Mouse (Mus musculus) spleen, adult 12 weeks (tissue): Measurements from ENCODE around the gene Scarf2.

Experiments used
- DNase-seq: peaks from one replicate; pipeline ENCODE4 v3.0.0; 2022; ENCODE audit warnings: low spot score

Scarf2 gene

DNA sequence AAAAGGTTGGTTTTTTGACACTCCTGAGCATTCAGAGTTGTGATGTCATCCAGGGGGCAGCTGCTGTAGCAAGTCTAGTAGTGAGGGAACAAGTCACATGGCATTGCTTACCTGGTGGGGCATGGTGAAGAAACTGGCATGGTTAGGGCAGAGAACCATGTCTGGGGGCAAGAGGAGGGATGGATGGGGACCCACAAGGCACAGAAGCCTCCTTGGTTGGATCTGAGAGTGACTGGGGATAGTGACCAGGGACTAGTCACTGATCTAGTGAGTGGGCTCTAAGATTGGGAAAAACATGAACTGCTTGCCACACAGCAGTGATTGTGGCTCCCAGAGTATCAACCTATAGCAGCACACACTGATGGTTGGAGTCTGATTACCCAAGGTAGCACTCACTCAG, 2.5 kb downstream of the Scarf2 start:
- no peak for DNase-seq

DNA sequence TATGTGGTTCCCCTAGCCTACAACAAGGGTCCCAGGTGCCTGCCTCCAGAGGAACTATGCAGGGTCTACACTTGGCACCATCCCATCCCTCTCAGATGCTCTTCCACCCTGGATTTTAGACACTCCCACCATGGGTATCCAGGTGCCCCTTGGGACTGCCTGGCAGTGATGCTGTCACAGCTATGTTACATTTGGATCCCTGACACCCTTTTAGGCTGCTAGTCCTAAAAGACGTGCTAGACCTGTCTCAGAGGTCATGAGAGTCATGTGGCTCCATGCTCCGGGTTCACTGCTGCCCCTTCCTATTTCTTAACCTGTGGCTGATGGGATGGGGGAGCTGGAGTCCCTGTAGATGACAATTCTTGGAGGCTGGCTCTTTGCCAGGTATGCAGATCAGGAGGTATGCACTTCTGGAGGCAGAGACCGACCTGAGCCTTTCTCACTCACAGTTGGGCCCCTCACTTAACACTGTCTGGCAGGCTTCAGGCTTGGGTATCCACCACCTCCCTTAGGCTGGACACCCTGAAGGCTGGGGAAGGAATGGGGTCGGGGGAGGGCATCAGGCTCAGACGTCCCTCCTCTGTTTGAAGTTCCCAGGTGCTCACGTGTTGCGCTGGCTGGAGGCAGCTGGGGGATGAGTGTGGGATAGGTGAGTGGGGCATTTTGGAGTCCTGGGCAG, 4.8 kb downstream of the Scarf2 start:
- DNase-seq, result no peak

DNA sequence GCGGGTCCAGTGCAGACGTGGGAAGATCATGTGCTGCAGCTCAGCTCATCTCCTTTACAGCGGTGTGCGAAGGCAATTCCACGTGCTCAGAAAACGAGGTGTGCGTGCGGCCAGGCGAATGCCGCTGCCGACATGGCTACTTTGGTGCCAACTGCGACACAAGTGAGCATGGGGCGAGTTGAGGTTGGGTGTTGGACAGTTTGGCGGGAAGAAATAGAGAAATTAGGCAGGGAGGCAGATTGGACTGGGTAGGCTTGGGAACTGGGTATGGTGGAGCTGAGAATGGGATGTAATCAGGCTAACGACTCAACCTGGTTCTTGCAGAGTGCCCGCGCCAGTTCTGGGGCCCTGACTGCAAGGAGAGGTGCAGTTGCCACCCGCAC, 5.4 kb downstream of the Scarf2 start:
- no peak for DNase-seq

DNA sequence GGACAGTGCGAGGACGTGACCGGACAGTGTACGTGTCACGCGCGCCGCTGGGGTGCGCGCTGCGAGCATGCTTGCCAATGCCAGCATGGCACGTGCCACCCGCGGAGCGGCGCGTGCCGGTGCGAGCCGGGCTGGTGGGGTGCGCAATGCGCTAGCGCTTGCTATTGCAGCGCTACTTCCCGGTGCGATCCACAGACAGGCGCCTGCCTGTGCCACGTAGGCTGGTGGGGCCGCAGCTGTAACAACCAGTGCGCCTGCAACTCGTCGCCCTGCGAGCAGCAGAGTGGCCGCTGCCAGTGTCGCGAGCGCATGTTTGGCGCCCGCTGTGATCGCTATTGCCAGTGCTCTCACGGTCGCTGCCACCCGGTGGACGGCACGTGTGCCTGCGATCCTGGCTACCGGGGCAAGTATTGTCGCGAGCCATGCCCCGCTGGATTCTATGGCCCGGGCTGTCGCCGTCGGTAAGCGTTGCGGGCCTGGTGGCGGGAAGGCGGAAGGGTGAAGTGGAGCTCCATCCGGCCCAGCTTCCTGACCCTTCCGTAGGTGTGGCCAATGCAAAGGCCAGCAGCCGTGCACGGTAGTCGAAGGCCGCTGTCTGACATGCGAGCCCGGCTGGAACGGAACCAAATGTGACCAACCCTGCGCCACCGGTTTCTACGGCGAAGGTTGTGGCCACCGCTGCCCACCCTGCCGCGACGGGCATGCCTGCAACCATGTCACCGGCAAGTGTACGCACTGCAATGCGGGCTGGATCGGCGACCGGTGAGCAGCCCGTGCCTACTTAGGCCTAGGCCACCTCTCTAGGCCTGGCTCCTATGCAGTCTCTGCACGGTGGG, 6.0 kb downstream of the Scarf2 start:
- DNase-seq, result no peak

DNA sequence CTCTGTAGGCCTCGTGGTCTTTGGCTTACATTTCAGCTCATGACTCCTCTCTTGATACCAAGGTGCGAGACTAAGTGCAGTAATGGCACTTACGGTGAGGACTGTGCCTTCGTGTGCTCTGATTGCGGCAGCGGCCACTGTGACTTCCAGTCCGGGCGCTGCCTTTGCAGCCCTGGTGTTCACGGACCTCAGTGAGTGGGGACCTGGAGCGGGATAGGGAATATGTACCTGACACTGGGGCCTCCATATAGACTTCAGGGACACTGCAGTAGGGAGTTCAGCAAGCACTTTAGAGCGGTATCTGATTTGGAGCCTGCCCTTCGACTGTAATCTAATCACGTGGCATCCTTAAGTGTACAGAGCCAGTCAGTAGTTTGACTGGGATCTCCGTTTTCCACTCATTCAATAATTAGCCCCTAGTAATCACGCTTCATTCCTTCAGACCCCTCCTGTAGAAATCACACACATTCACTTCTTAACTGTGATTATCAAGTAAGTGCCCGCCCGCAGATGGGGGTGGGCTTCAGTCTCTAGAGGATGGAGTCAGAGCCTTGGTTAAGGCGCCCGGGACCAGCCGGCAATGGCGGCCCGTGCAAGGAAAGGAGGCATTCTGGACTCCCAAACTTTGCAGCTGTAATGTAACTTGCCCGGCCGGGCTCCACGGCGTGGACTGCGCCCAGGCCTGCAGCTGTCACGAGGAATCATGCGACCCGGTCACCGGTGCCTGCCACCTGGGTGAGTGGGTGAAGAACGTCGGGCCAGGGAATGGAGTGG, 6.8 kb downstream of the Scarf2 start:
- DNase-seq, result no peak

DNA sequence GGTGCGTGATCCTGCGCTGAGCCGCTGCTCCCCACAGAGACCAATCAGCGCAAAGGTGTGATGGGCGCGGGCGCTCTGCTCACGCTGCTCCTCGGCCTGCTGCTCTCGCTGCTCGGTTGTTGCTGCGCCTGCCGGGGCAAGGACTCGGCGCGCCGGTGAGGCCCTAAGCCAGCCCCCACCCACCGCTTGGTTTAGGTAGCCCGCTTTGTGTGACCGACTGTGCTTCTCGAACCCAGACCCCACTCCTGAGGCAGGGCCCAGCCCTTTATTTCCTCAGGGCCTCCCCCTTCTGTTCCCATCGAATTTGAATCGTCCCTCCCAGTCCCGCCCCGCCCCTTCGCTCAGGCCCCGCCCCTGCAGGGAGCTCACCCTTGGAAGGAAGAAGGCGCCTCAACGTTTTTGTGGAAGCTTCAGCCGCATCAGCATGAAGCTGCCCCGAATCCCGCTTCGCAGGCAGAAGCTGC, 7.4 kb downstream of the Scarf2 start:
- no peak for DNase-seq

DNA sequence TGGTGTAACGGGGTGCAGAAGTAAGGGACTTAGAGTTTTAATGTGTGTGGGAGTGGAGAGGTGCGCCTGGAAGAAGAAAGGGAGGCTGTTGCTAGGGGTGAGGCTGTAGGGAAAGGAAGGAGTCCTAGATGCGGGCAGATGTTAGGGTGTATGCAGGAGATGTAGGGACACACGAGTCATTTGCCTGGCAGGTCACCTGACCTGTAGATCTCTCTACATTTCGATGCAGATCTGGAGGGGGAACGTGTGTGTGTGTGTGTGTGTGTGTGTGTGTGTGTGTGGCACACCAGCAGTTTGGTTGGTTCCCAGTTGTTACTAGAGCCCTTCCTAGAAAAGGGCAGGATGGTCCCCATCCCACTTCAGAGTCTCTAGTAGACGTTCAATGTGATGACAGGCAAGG, 7.9 kb downstream of the Scarf2 start:
- no peak for DNase-seq

DNA sequence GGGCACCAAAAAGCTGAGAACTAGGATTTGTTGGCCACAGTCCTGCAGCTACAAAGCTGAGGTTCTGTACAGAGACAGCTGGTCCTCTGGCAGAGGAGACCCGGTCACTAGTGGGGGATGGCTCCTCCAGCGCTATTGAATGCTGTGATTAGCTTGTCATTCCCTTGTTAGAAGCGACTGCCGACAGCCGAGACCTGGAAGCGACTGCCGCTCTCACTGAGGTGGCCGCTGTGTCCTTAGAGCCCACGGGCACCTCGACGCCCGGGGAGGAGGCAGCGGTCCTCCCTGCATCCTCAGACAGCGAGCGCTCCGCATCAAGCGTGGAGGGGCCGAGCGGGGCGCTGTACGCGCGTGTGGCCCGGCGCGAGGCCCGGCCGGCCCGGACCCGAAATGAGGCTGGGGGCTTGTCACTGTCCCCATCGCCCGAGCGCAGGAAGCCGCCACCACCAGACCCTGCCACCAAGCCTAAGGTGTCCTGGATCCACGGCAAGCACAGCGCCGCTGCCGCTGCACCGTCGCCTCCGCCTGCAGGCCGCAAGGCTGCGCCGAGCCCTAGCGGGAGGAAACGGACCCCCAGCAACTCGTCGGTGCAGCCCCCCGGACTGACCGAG, 9.6 kb downstream of the Scarf2 start:
- no peak for DNase-seq

DNA sequence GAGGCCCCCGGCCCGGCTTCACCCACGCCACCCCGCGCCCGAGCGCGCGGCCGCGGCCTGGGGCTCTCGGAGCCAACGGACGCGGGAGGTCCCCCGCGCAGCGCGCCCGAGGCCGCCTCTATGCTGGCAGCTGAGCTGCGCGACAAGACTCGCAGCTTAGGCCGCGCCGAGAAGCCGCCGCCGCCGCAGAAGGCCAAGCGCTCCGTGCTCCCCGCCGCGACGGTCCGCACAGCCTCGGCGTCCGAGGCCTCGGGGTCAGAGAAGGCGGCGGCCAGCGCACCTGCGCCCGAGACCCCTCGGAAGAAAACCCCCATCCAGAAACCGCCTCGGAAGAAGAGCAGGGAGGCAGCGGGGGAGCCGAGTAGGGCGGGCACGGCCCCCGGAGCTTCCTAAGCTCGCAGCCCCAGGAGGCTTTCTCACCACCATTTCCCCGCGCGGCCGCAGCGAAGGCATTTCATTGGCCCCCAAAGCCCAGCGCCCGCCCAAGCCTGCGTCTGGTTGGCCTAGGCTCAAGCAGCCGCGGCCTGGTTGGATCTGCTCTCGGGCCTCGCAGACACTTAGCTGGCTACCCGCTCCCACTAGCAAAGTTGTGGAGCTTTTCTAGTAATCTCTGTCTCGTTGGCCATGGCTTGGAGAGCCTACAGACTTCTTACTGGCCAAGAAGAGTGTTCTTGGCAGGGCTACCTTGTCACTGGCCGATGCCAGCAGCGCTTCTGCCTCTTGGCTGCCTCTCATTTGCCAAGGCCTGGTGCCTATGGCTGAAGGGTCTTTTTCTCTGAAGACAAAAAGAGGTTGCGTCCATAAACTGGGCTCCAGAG, 10.3 kb downstream of the Scarf2 start:
- DNase-seq, result peak; percentile 70

DNA sequence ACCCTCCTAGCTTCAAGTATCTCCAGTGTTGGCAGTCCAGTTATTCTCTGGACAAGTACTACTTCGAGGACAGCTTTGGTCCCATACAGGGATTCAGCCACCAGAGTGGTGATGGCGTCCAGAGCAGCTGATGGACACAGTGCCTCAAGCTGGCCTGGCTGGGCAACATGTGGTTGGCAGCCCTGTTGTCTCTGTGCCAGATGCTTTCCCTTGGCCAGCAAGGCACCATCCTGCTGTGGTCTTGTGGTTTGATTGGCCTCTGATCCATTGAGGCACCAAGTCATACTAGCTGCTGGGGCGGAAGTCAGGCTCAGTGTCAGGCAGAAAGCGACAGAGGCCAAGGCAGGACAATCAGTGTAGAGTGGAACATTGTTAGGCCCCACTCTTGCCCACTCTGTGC, 12.0 kb downstream of the Scarf2 start:
- no peak for DNase-seq

DNA sequence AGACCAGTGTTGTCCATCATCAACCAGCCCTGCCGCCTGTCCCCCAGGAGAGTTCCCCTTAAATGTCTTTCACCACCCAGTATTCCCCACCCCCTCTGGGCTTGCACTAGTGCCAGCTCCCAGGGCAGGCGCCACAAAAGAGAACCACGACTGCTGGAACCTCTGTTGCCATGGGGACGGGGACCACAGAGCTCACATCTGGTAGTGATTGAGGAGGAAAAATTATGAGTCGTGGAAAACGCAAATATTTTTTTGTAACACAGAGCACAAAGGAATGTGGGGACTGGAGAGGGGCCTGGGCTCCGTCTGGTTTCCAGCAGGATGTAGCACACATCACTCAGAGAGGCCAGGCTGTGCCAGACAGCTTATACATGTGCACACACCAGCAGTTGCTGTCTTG, 12.6 kb downstream of the Scarf2 start:
- no peak for DNase-seq

DNA sequence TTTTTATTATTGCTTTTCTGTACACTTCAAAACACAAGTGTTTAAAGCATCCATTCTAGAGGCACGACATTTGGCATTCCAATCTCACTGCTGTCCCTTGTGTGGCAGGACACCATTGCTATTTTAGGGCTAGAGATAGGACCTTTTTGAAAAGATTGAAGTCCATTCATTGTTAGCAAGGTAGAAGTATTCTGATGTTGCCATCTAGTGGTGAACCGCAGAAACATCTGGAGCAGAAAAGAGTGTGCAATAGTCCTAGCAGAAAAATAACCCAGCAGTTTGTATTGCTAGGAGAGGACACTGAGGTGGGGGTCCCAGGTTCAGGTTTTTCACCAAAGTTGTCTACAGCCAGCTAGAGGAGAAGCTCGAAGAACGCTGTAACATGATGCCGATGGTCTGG, 15.0 kb downstream of the Scarf2 start:
- DNase-seq, result no peak

DNA sequence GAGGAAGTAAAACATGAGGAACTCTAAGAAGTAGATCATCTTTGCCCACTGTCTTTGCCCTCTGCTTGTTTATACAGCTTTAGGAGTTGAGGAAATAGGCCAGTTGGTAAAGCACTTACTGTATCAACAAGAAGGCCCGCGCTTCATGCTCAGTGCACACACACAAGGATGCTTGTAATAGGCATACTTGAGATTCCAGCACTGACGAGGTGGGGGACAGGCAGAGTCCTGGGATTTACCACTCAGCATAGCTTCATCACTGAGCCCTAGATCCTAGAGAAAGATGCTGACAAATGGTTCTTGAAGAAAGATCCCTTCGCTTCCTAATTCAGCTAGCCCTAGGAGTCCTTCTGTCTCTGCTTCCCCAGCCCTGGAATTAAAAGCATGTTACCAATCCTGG, 16.1 kb downstream of the Scarf2 start:
- DNase-seq, result no peak

DNA sequence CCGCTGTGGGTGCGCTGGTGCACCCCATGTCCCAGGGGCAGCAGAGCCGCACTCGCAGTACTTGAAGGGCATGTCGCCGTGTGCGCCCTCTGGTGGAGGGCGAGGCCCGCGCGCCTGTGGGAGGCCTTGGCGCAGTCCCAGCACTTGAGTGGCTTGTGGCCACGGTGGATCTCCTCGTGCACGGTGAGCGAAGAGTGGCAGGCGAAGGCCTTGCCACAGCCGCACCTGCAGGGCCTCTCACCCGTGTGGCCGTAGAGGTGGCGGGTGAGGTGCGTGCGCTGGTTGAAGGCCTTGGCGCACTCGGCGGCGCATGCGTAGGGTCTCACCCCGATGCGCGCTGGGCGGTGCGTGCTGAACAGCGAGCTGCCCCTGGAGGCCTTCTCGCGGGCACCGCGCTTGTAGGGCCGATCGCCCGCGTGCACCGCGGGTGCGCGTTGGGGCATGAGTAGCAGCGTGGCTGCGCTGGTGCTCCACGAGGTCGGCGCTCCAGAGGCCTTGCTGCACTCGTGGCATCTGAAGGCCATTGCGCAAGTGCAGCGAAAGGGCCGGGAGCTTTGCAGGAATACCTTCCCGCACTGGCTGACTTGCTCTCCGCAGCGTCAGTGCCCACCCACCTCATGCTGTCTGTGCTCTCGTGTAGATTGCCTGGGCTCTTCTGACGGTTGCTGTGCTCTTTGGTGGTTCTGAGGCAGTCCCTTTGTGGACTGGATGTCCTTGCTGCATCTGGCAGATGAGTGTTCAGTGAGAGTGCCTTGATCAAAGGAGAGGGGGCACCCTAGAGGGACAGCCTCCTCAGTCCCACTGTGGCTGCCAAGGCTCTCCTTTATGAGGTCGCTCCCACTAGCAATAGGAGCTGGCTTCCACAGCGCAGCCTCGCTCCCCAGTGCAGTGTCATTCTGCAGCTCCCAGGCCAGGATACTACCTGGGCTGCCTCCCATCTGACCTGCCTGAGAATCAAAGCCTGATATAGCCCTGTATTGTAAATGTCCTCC, 18.6 kb downstream of the Scarf2 start:
- peak; percentile 61 for DNase-seq

DNA sequence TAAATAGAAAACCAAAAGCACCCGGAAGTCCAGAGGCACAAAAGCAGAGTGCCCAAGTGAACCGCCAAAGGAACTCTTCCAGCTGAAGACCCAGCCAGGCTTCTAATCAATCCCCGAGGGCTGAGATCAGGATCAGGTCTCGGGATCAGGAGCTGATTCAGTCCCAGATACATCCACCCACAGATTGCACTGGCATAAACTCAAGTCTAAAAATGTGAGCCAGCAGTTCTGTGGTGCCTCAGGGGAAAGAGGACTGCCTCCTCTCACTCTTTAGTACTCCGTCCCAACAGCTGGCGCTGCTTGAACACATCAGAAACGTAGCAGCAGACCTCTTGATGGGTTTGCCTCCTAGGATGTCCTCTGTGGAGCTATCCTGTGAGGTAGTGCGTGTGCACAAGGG, 19.4 kb downstream of the Scarf2 start:
- DNase-seq, result no peak

DNA sequence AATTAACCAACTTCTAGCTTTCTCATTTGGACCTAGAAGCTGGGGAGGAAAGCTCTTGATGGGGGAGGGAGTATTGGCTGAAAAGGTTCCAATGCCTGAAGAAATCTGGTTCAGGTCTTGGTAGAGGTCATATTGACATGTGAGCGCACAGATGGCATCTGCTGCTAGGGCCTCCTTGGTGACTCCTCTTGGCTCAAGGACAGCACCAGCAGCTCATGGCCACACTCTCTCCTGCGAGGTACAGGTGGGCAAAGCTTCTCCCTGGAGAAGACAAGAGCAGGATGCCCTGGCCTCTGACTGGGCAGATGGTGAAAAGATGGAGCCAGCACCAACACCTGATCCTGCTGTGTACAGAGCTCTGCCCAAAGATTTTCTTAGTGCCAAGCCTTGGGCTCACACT, 29.4 kb downstream of the Scarf2 start:
- DNase-seq, result no peak

DNA sequence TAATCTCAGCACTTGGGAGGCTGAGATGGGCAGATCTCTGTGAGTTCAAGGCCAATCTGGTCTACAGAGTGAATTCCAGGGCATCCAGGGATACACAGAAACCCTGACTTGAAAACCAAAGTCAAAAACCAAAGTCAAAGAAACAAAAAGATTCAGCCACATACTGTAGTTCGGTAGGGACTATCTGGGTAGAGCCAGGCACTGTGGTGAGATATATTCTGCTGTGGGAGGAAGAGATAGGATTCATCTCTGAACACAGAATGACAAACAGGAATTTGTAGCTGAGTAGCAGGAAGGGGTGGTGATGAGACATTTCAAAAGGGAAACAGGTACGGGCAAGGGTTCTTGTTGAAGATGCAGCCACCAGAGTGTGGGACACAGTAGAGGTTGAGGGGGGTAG, 31.1 kb downstream of the Scarf2 start:
- DNase-seq, result no peak

DNA sequence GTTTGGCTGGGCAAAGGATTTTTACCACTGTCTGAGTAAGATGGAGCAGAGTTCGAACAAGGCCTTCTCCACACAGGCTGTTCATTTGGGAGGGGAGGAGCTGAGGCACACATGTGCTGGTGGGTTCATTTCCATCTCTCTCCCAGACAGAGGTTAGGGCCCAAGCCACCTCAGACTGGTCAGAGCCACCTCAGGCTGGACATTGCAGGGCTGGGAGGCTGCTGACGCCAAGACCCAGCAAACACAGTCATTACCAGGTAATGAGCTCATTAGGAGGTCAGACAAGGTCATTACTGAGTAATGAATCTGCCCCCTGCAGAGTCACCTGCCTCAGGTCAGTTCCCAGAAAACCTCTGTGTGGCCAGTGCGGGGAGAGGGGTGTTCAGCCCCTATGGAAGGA, 31.8 kb downstream of the Scarf2 start:
- no peak for DNase-seq

DNA sequence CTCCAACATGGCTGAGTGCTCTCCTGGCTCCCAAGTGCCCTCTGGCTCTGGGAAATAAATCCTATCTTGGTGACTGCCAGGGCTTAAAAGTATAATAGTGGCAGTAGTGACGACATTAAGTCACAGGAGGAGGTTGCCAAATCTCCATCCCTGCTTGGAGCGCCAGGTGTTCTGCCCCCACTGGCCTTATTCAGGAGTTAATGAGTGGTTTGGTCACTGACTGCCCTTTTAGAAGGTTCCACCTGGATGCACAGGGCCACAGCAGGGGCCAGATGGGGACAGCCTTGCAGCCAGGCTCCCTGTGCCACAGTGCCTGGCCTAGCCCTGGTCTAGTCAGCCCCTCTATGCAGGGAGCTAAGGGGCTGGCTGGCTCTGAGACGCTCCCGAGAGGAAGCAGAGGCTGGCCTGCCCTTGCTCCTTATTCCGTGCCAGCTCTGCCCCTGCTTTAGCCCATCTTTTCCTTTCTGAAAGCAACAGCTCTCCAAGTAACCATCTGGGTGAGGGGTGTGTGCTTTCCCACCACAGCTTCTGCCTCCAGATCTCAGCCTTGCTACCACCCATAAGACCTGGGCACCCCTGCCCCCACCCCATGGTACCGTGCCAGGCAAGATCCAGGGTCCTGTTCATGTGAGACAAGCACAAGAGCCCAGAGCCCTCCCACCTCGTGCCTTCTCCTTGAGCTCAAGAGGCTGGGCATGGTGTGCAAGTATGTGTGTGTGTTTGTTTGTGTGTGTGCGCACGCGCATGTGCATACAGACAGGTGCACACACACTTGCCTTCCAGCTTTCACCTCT, 33.5 kb downstream of the Scarf2 start:
- DNase-seq, result no peak

DNA sequence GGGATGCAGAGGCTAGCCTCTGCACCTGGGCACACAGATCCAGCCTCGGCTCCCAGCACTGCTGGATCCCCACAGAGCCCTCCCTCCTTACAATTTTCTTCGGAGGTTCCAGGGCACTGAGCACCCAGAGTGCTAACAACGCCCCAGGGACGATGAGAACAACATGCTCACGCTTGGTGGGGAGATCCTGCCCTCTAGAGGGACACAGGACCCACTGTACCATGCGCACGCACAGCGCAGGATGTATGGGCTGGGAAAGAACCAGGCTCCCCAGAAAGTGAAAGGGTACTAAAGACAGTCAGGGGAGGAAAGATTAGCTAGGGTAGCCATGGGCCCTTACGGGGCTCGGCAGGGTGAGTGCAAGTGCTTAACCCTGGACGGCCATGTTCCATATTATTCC, 34.7 kb downstream of the Scarf2 start:
- no peak for DNase-seq
